Mouse (Mus musculus): ENCODE data around the gene Cdk4. TPM values are rescaled to one million over a fixed set of nuclear protein-coding genes. Genes with fewer than 3 reads are reported as not detected.
A peak's percentile ranks its signal among the peaks of the same experiment; 100 is the strongest.

The Cdk4 gene
- total and polyA plus RNA-seq, 2 experiments from 2014 or later: 392 to 457 TPM

GRCm38 (mm10) chr10:127073981-127074380 is 10.6 kb downstream of the Cdk4 start:
- H3K27ac ChIP-seq (ENCODE audit: low read depth): no peak overlapping the region
- no peak for DNase-seq (ENCODE audit: low spot score)
- H3K4me1 ChIP-seq (ENCODE audit: control insufficient read depth, insufficient read depth): peaks cover 13% of the 10 kb centered on the region
- ATAC-seq (ENCODE audit: insufficient read depth, low read depth): no peak
- H3K27me3 ChIP-seq (ENCODE audit: control insufficient read depth, insufficient read depth, low read length): peaks cover 39% of the 10 kb centered on the region
- no peak overlapping the region for H3K9ac ChIP-seq (replicated peaks; ENCODE audit: low read depth, low read length)
- H3K9me3 ChIP-seq (replicated peaks; ENCODE audit: control insufficient read depth, low read length): no peaks in the 10 kb centered on the region
- H3K4me2 ChIP-seq (ENCODE audit: low read depth, low read length): no peak overlapping the region
- WGBS: 82% methylated on average over 1 of the region's 1 CpGs
- no peak overlapping the region for H3K4me3 ChIP-seq (ENCODE audit: low read depth, low read length)
- H3K36me3 ChIP-seq (replicated peaks; ENCODE audit: control insufficient read depth, insufficient read depth, low read length): no peaks in the 10 kb centered on the region
- no peak for TF ChIP-seq CTCF (IDR thresholded peaks at IDR 0.05; ENCODE audit: low read depth)
- TF ChIP-seq EP300 (IDR thresholded peaks at IDR 0.05; ENCODE audit: low read depth): no peak

GRCm38 (mm10) chr10:127075080-127075479 is 11.7 kb downstream of the Cdk4 start, which contains the start of gene Agap2:
TSS of gene Agap2 (plus strand) at chr10:127075284.
- H3K4me3 ChIP-seq (ENCODE audit: low read depth, low read length): peak within 1 kb of the TSS; percentile 15; the same call in 1 of the 2 replicates
- no peak for DNase-seq (ENCODE audit: low spot score)

GRCm38 (mm10) chr10:127075651-127076050 is 12.3 kb downstream of the Cdk4 start:
- H3K36me3 ChIP-seq (replicated peaks; ENCODE audit: control insufficient read depth, insufficient read depth, low read length): no peaks in the 10 kb centered on the region
- H3K9me3 ChIP-seq (replicated peaks; ENCODE audit: control insufficient read depth, low read length): no peaks in the 10 kb centered on the region
- peak overlapping the region; percentile 28; the same call in 1 of the 2 replicates for H3K4me2 ChIP-seq (ENCODE audit: low read depth, low read length)
- H3K4me3 ChIP-seq (ENCODE audit: low read depth, low read length): peak overlapping the region; percentile 15; the same call in 1 of the 2 replicates
- TF ChIP-seq EP300 (IDR thresholded peaks at IDR 0.05; ENCODE audit: low read depth) (no peak), CTCF (IDR thresholded peaks at IDR 0.05; ENCODE audit: low read depth) (no peak)
- ATAC-seq (ENCODE audit: insufficient read depth, low read depth): no peak
- H3K9ac ChIP-seq (replicated peaks; ENCODE audit: low read depth, low read length): no peak overlapping the region
- no peak overlapping the region for H3K27ac ChIP-seq (ENCODE audit: low read depth)
- no peak for DNase-seq (ENCODE audit: low spot score)
- H3K27me3 ChIP-seq (ENCODE audit: control insufficient read depth, insufficient read depth, low read length): peaks cover 56% of the 10 kb centered on the region
- 61% methylated on average over 8 of the region's 8 CpGs for WGBS
- peaks cover 7% of the 10 kb centered on the region; the same call in 1 of the 2 replicates for H3K4me1 ChIP-seq (ENCODE audit: control insufficient read depth, insufficient read depth)

More at GRCm38 (mm10) chr10:127075080-127075479, 11.7 kb downstream of the Cdk4 start, which contains the start of gene Agap2:
- H3K27ac ChIP-seq (ENCODE audit: low read depth): no peak within 1 kb of the TSS
- WGBS: 47% methylated on average over 9 of the region's 9 CpGs
- no peak within 1 kb of the TSS for H3K9ac ChIP-seq (replicated peaks; ENCODE audit: low read depth, low read length)
- no peaks in the 10 kb centered on the region for H3K9me3 ChIP-seq (replicated peaks; ENCODE audit: control insufficient read depth, low read length)
- H3K4me1 ChIP-seq (ENCODE audit: control insufficient read depth, insufficient read depth): peaks cover 7% of the 10 kb centered on the region; the same call in 1 of the 2 replicates
- TF ChIP-seq CTCF (IDR thresholded peaks at IDR 0.05; ENCODE audit: low read depth) (no peak), EP300 (IDR thresholded peaks at IDR 0.05; ENCODE audit: low read depth) (no peak)
- ATAC-seq (ENCODE audit: insufficient read depth, low read depth): no peak
- peak within 1 kb of the TSS; percentile 28; the same call in 1 of the 2 replicates for H3K4me2 ChIP-seq (ENCODE audit: low read depth, low read length)
- no peaks in the 10 kb centered on the region for H3K36me3 ChIP-seq (replicated peaks; ENCODE audit: control insufficient read depth, insufficient read depth, low read length)
- H3K27me3 ChIP-seq (ENCODE audit: control insufficient read depth, insufficient read depth, low read length): peaks cover 50% of the 10 kb centered on the region

GRCm38 (mm10) chr10:127076082-127076481 is 12.7 kb downstream of the Cdk4 start:
- no peak for TF ChIP-seq EP300 (IDR thresholded peaks at IDR 0.05; ENCODE audit: low read depth)
- TF ChIP-seq CTCF (IDR thresholded peaks at IDR 0.05; ENCODE audit: low read depth): no peak
- peaks cover 2% of the 10 kb centered on the region; the same call in 1 of the 2 replicates for H3K4me1 ChIP-seq (ENCODE audit: control insufficient read depth, insufficient read depth)
- H3K9ac ChIP-seq (replicated peaks; ENCODE audit: low read depth, low read length): no peak overlapping the region
- peaks cover 60% of the 10 kb centered on the region for H3K27me3 ChIP-seq (ENCODE audit: control insufficient read depth, insufficient read depth, low read length)
- H3K36me3 ChIP-seq (replicated peaks; ENCODE audit: control insufficient read depth, insufficient read depth, low read length): no peaks in the 10 kb centered on the region
- peak overlapping the region; percentile 15; the same call in 1 of the 2 replicates for H3K4me3 ChIP-seq (ENCODE audit: low read depth, low read length)
- ATAC-seq (ENCODE audit: insufficient read depth, low read depth): no peak
- H3K4me2 ChIP-seq (ENCODE audit: low read depth, low read length): no peak overlapping the region; the same call in 1 of the 2 replicates
- no peaks in the 10 kb centered on the region for H3K9me3 ChIP-seq (replicated peaks; ENCODE audit: control insufficient read depth, low read length)
- WGBS: 28% methylated on average over 4 of the region's 4 CpGs
- DNase-seq (ENCODE audit: low spot score): no peak
- no peak overlapping the region for H3K27ac ChIP-seq (ENCODE audit: low read depth)

- Histone ChIP-seq H3K9ac (replicated peaks; ENCODE audit: low read depth, low read length) (no peak overlapping the region), H3K4me1 (ENCODE audit: control insufficient read depth, insufficient read depth) (no peaks in the 10 kb centered on the region), H3K27me3 (ENCODE audit: control insufficient read depth, insufficient read depth, low read length) (peaks cover 74% of the 10 kb centered on the region), H3K27ac (ENCODE audit: low read depth) (no peak overlapping the region), H3K9me3 (replicated peaks; ENCODE audit: control insufficient read depth, low read length) (no peaks in the 10 kb centered on the region), H3K4me2 (ENCODE audit: low read depth, low read length) (no peak overlapping the region), H3K36me3 (replicated peaks; ENCODE audit: control insufficient read depth, insufficient read depth, low read length) (no peaks in the 10 kb centered on the region), H3K4me3 (ENCODE audit: low read depth, low read length) (no peak overlapping the region)
- TF ChIP-seq EP300 (IDR thresholded peaks at IDR 0.05; ENCODE audit: low read depth): no peak
- no peak for TF ChIP-seq CTCF (IDR thresholded peaks at IDR 0.05; ENCODE audit: low read depth)
- no peak for ATAC-seq (ENCODE audit: insufficient read depth, low read depth)
- WGBS: 10% methylated on average over 10 of the region's 10 CpGs
- DNase-seq (ENCODE audit: low spot score): no peak
Measured at GRCm38 (mm10) chr10:127077515-127077914, 14.2 kb downstream of the Cdk4 start.

Measured in heart, postnatal 0 days (tissue).